Mouse (Mus musculus): ENCODE results near the gene Fbxo28.
A peak's percentile ranks its signal among the peaks of the same experiment; 100 is the strongest.

The Fbxo28 gene

DNA sequence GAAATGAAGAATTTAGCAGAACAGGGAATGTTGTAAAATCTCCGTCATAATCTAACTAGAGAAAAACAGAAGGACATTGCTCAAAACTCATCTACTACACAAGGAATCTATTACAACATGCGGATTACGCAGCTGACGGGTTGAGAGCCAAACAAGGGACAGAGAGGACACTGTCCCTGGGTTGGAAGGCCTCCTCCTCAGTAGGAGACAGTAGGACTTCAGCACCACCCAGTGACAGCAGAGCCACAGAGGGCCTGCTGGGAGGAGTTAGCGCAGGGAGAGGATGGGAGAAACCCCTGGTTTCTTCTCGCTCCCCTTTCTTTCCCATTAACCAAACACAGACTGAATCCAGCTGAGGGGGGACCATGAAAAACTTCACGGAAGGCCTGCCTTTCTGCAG is 53.6 kb downstream of the Fbxo28 start:
- DNase-seq (ENCODE audit: low read depth) = peak; percentile 34

GRCm38 (mm10) chr1:182284795-182285194 is 56.6 kb downstream of the Fbxo28 start:
- no peak for DNase-seq (ENCODE audit: low read depth)

DNA sequence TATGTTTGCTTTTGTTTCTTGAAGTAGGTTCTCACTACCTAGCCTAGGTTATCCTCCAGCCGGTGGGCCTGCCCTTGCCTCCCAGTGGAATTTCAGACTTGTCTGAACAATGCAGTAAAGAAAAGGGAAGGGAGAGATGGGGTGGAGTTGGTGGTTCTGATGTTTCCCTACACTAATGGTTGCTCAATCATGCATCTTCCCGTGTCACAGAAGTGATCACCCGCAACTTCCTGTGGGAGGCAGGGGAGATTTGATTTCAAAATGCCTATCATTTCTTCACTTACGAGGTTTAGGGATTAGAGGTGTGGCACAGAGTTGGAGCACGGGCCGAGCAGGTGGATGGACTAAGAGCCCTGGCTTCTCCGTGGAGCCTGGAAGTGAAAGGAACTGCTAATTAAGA is 58.2 kb downstream of the Fbxo28 start:
- DNase-seq (ENCODE audit: low read depth) = peak; percentile 67

DNA sequence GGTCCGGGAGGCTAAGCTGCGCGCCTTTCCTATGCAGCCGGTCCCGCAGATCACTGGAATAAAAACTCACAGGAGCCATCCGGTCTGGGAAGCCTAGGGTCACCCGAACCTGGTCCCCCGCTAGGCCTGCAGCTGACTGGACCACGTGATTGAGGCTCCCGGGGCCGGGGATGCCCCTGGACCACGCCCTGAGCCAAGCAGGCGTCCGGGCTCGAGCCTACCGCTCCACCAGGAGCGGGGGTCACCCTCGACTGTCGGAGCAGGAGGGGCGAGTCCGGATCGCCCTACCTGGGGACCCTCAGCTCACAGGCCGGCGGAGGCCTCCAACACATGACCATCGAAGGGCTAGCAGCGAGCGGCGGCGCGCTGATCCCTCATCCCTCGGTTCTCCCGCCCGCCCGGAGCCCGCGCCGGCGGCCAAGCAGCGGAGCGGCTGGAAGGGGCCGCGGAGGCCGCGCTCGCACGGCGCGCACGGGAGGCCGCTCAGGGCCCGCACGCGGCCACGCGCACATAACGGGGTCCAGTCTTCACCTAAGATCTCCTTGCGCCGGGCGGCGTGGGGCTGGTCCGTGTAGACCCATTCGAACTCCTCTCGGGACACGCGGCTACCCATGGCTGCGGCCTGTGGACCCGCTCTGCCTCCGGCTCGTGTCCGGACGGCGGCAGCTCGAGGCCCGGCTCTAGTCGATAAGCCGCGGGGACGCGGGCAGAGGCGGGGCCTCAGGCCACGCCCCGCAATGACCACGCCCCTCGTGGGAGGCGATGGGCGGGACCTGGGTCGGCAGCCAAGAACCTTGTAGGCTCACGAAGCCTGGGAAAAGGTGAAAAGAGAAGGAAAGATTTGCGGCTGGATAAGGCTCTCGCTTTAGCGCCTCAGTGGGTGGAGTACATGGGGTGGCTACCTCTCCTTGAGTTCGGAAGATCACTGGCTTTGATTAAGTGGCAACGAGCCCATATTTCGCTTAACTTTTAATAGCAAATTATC is 59.0 kb downstream of the Fbxo28 start, which contains the start of gene Degs1:
Degs1 (minus strand) TSS at position 714 of the 985 bp plus-strand sequence.
- DNase-seq (ENCODE audit: low read depth) = peak; percentile 82

DNA sequence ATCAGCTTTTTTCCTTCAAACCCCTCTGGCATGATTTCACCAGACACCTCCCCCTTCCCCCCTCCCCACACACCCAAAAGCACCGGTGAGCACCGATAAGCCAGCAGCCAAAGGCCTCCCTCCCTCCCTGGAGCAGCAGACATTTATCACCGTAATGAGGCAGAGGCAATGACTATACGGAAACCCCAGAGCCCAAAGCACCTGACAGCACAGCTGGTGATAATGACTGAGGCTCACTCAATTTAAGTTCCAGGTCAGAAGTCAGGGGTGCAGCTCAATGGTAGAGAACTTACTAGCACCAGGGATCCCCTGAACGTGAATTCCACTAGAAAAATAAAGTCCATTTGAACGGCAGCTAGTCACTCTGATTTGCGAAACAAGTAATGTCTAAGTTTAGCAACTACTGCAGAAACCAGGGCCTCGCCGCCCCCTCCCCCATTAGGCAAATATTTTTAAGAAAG is 60.1 kb downstream of the Fbxo28 start:
- peak; percentile 28 for DNase-seq (ENCODE audit: low read depth)

DNA sequence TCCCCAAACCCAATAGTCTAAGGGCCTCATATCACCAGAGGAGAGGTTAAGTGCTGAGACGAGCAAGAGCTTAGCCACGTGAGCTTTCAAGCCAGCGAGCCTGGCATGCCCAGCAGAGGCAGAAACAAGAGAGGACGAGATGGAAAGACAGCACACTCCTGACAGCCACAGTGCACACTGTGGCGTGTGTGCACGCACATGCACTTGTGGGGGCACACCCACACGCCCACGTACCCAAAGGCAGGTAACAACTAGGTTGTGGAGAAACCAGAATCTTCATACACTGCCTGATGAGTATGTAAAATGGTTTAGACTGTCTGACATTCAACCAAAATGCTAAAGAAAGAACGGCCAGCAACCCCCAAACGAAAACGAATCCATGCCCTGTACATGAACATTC is 60.9 kb downstream of the Fbxo28 start:
- DNase-seq (ENCODE audit: low read depth) = no peak

GRCm38 (mm10) chr1:182280046-182280445 is 61.4 kb downstream of the Fbxo28 start:
- DNase-seq (ENCODE audit: low read depth) = no peak

DNA sequence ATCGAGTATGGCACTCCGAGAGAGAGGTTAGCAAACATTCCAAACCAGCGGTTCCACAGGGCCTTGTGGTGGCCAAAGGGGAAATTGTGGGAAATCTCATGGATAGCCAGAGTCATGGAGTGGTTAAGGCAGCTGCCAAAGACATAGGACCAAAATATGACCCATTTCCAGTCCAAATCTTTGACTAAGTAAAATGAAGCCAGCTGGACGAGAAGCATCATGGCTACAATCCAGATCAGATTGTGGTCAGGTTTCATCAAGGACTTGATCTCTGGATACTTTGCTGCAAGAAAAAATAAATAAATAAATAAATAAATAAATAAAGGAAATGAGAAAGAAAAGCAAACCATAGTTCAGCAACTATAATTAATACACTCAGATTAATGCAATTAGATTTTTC is 62.0 kb downstream of the Fbxo28 start:
- no peak for DNase-seq (ENCODE audit: low read depth)

DNA sequence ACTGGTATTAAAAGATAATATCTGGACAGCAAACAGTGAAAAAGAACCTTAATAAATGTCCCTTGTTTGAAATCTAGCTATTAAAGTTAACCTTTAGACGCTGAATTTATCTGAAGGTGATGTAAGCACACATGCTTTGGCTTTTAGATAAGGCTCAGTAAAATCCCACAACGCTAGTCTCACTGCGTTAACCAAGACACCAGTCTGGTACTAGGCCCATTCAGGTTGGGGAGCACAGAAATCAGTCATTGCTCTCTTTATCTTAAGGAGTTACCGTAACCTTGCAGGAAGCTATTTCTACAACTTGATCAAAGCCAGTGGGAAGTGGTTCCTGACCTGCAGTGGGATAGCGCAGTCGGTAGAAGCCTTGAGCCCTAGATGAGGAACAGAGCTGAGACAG is 66.3 kb downstream of the Fbxo28 start:
- DNase-seq (ENCODE audit: low read depth) = no peak

DNA sequence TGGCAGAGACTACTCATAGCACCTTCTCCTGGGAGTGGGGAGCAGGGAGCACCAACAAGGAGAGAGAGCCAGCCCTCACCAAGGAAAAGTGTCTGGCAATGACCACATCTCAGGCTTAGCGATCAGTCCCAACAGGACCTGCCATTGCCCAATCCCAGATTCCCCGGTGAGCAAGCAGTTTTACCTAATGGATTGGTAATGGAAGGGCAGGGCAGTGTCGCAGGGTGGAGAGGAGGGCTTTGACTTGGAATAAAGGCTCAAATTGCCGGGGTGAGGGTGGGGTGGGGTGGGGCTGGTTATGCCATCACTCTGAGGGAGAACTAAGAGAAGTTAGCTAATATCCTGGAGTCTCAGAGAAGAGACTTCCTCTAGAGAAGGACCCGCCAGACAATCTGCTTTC is 69.8 kb downstream of the Fbxo28 start:
- peak; percentile 17 for DNase-seq (ENCODE audit: low read depth)

DNA sequence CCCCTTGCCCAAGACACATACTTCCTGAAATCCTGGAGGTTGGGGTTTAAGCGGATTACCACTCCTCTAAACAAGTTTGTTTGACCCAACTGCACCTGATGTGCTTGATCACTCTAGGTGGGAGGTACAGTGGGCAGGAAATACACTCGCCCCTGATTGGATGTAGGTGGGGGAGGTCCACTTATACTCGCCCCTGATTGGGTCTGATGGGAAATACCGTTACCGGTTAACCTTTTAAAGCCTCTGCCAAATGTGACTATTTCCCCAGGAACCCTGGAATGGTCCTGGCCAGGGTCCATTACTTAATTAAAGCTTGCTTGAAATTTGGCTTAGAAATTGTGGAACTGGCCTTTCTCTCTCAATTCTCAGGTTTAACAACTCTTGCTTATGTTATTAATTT is 70.3 kb downstream of the Fbxo28 start:
- no peak for DNase-seq (ENCODE audit: low read depth)

DNA sequence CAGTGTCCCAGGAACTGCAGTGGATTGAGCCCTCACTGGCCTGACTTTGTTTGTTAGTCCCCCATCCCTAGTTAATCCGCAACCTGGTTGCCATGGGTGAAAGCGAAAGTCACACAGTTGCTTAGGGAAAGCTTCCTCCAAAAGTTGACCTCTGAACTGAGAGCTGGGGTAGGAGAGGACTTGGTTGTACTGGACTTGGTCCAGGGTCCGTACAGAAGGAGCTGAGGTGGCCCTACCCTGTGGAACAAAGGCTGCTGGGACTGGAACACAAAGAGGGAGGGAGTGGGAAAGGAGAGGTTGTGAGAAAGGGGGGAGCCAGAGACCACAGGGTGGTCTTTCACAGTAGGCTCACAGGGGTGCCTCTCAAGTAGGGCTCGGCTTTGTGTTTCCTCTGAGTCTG is 73.1 kb downstream of the Fbxo28 start:
- DNase-seq (ENCODE audit: low read depth) = no peak

DNA sequence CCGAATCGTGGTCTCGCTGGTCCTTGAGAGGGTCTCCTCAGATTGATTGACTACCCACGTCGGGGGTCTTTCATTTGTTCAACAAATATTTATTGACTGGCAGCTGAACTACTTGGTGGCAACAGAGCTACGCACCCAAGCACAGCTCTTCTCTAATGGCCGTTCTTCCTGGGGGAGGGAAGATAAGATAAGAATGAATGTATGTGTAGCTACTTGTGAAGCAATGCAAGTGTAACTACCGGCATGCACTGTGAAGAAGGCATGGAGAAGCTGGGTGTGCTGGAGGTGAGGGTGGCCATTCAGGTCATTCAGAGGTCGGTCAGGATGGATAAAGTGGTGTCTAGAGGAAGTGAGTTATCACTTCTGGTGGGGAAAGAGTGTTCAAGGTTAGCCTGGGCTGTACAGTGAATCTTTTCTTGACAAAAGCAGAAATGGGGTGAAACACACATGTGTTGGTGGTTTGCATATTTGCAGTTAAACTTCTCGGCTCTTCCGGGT is 75.4 kb downstream of the Fbxo28 start:
- peak; percentile 29 for DNase-seq (ENCODE audit: low read depth)
